Mouse (Mus musculus): ENCODE data around the gene Itm2b. TPM values are rescaled to one million over a fixed set of nuclear protein-coding genes. Genes with fewer than 3 reads are reported as not detected.

The Itm2b gene
- 441 and 471 TPM in 2 replicates for polyA plus RNA-seq (2016; fragmentation: Nextera tagmentation; extraction: Ambion mirVana)

GRCm38 (mm10) chr14:73384913-73385719 lies at the start of gene Itm2b:
Gene Itm2b (minus strand): TSS chr14:73385289.
- H3K27ac ChIP-seq, result peak within 1 kb of the TSS; percentile 88
- ATAC-seq (ENCODE audit: low FRiP score, low read depth), result peak; percentile 96
- H3K4me1 ChIP-seq, result peaks cover 16% of the 10 kb centered on the region
- H3K36me3 ChIP-seq, result no peaks in the 10 kb centered on the region
- H3K9ac ChIP-seq, result peak within 1 kb of the TSS; percentile 92
- no peaks in the 10 kb centered on the region for H3K27me3 ChIP-seq (replicated peaks)
- no peaks in the 10 kb centered on the region for H3K9me3 ChIP-seq
- 1% methylated on average over 62 of the region's 62 CpGs for WGBS
- peak within 1 kb of the TSS; percentile 82 for H3K4me3 ChIP-seq
- peak within 1 kb of the TSS; percentile 67 for H3K4me2 ChIP-seq (replicated peaks)

GRCm38 (mm10) chr14:73433487-73433886 lies 48.4 kb upstream of the Itm2b start:
- Histone ChIP-seq H3K27ac (no peak overlapping the region), H3K27me3 (replicated peaks) (no peaks in the 10 kb centered on the region), H3K36me3 (no peaks in the 10 kb centered on the region), H3K9me3 (no peaks in the 10 kb centered on the region), H3K4me3 (no peak overlapping the region), H3K9ac (no peak overlapping the region), H3K4me2 (replicated peaks) (no peak overlapping the region), H3K4me1 (no peaks in the 10 kb centered on the region)
- 87% methylated on average over 6 of the region's 6 CpGs for WGBS
- no peak for ATAC-seq (ENCODE audit: low FRiP score, low read depth)

- WGBS, result 43% methylated on average over 12 of the region's 12 CpGs
- Histone ChIP-seq H3K9me3 (no peaks in the 10 kb centered on the region), H3K4me1 (no peaks in the 10 kb centered on the region), H3K4me3 (no peak overlapping the region), H3K4me2 (replicated peaks) (no peak overlapping the region), H3K36me3 (no peaks in the 10 kb centered on the region), H3K27ac (no peak overlapping the region), H3K9ac (no peak overlapping the region), H3K27me3 (replicated peaks) (no peaks in the 10 kb centered on the region)
- no peak for ATAC-seq (ENCODE audit: low FRiP score, low read depth)
Observed at GRCm38 (mm10) chr14:73430571-73430970, 45.5 kb upstream of the Itm2b start.

GRCm38 (mm10) chr14:73425571-73426041 lies 40.5 kb upstream of the Itm2b start:
- 85% methylated on average over 2 of the region's 2 CpGs for WGBS
- no peak overlapping the region for H3K27ac ChIP-seq

GRCm38 (mm10) chr14:73424961-73425360 lies 39.9 kb upstream of the Itm2b start:
- H3K4me3 ChIP-seq, result no peak overlapping the region
- no peak overlapping the region for H3K9ac ChIP-seq
- no peaks in the 10 kb centered on the region for H3K9me3 ChIP-seq
- H3K27ac ChIP-seq, result no peak overlapping the region
- no peaks in the 10 kb centered on the region for H3K27me3 ChIP-seq (replicated peaks)
- 71% methylated on average over 6 of the region's 6 CpGs for WGBS
- ATAC-seq (ENCODE audit: low FRiP score, low read depth), result no peak
- no peak overlapping the region for H3K4me2 ChIP-seq (replicated peaks)
- H3K4me1 ChIP-seq, result no peaks in the 10 kb centered on the region
- no peaks in the 10 kb centered on the region for H3K36me3 ChIP-seq

More at GRCm38 (mm10) chr14:73425571-73426041, 40.5 kb upstream of the Itm2b start:
- H3K9ac ChIP-seq, result no peak overlapping the region
- H3K4me1 ChIP-seq, result no peaks in the 10 kb centered on the region
- H3K4me2 ChIP-seq (replicated peaks), result no peak overlapping the region
- H3K9me3 ChIP-seq, result no peaks in the 10 kb centered on the region
- no peaks in the 10 kb centered on the region for H3K27me3 ChIP-seq (replicated peaks)
- no peak for ATAC-seq (ENCODE audit: low FRiP score, low read depth)
- H3K36me3 ChIP-seq, result no peaks in the 10 kb centered on the region
- no peak overlapping the region for H3K4me3 ChIP-seq

GRCm38 (mm10) chr14:73423542-73423941 lies 38.5 kb upstream of the Itm2b start:
- H3K36me3 ChIP-seq, result no peaks in the 10 kb centered on the region
- no peak for ATAC-seq (ENCODE audit: low FRiP score, low read depth)

GRCm38 (mm10) chr14:73422621-73423020 lies 37.5 kb upstream of the Itm2b start:
- Histone ChIP-seq H3K27ac (no peak overlapping the region), H3K9ac (no peak overlapping the region), H3K9me3 (no peaks in the 10 kb centered on the region), H3K4me2 (replicated peaks) (no peak overlapping the region), H3K27me3 (replicated peaks) (no peaks in the 10 kb centered on the region), H3K4me1 (no peaks in the 10 kb centered on the region), H3K36me3 (no peaks in the 10 kb centered on the region), H3K4me3 (no peak overlapping the region)
- WGBS, result 95% methylated on average over 2 of the region's 2 CpGs
- ATAC-seq (ENCODE audit: low FRiP score, low read depth), result no peak

More at GRCm38 (mm10) chr14:73423542-73423941, 38.5 kb upstream of the Itm2b start:
- Histone ChIP-seq H3K9ac (no peak overlapping the region), H3K27me3 (replicated peaks) (no peaks in the 10 kb centered on the region), H3K9me3 (no peaks in the 10 kb centered on the region), H3K4me2 (replicated peaks) (no peak overlapping the region), H3K27ac (no peak overlapping the region), H3K4me3 (no peak overlapping the region), H3K4me1 (no peaks in the 10 kb centered on the region)

GRCm38 (mm10) chr14:73421580-73421979 lies 36.5 kb upstream of the Itm2b start:
- Histone ChIP-seq H3K4me1 (no peaks in the 10 kb centered on the region), H3K4me3 (no peak overlapping the region), H3K9ac (no peak overlapping the region), H3K36me3 (no peaks in the 10 kb centered on the region), H3K27me3 (replicated peaks) (no peaks in the 10 kb centered on the region), H3K27ac (no peak overlapping the region), H3K4me2 (replicated peaks) (no peak overlapping the region), H3K9me3 (no peaks in the 10 kb centered on the region)
- 85% methylated on average over 9 of the region's 9 CpGs for WGBS
- ATAC-seq (ENCODE audit: low FRiP score, low read depth), result no peak

GRCm38 (mm10) chr14:73420138-73420745 lies 35.2 kb upstream of the Itm2b start:
- Histone ChIP-seq H3K4me1 (0 out of 2 replicates have a peak, but pooled peaks cover 4% of the 10 kb centered on the region), H3K27me3 (replicated peaks) (no peaks in the 10 kb centered on the region), H3K9me3 (no peaks in the 10 kb centered on the region), H3K9ac (no peak overlapping the region), H3K4me3 (no peak overlapping the region), H3K4me2 (replicated peaks) (no peak overlapping the region), H3K36me3 (no peaks in the 10 kb centered on the region), H3K27ac (no peak overlapping the region)
- 38% methylated on average over 5 of the region's 5 CpGs for WGBS
- ATAC-seq (ENCODE audit: low FRiP score, low read depth), result no peak

- Histone ChIP-seq H3K27me3 (replicated peaks) (no peaks in the 10 kb centered on the region), H3K27ac (no peak overlapping the region), H3K36me3 (no peaks in the 10 kb centered on the region), H3K9ac (no peak overlapping the region), H3K4me2 (replicated peaks) (no peak overlapping the region), H3K4me1 (0 out of 2 replicates have a peak, but pooled peaks cover 4% of the 10 kb centered on the region), H3K4me3 (no peak overlapping the region), H3K9me3 (no peaks in the 10 kb centered on the region)
- 88% methylated on average over 5 of the region's 5 CpGs for WGBS
- no peak for ATAC-seq (ENCODE audit: low FRiP score, low read depth)
Observed at GRCm38 (mm10) chr14:73416511-73416910, 31.4 kb upstream of the Itm2b start.

GRCm38 (mm10) chr14:73415376-73416035 lies 30.4 kb upstream of the Itm2b start:
- Histone ChIP-seq H3K27ac (no peak overlapping the region), H3K27me3 (replicated peaks) (no peaks in the 10 kb centered on the region), H3K9me3 (no peaks in the 10 kb centered on the region), H3K4me3 (no peak overlapping the region), H3K4me2 (replicated peaks) (peak overlapping the region; percentile 19; the same call in 1 of the 2 replicates), H3K9ac (no peak overlapping the region), H3K4me1 (0 out of 2 replicates have a peak, but pooled peaks cover 4% of the 10 kb centered on the region), H3K36me3 (no peaks in the 10 kb centered on the region)
- no peak for ATAC-seq (ENCODE audit: low FRiP score, low read depth)
- whole genome bisulfite sequencing, result 28% methylated on average over 13 of the region's 13 CpGs

GRCm38 (mm10) chr14:73411729-73412128 lies 26.6 kb upstream of the Itm2b start:
- Histone ChIP-seq H3K9me3 (no peaks in the 10 kb centered on the region), H3K4me1 (0 out of 2 replicates have a peak, but pooled peaks cover 4% of the 10 kb centered on the region), H3K36me3 (no peaks in the 10 kb centered on the region), H3K4me3 (no peak overlapping the region), H3K9ac (no peak overlapping the region), H3K4me2 (replicated peaks) (no peak overlapping the region), H3K27me3 (replicated peaks) (no peaks in the 10 kb centered on the region), H3K27ac (no peak overlapping the region)
- no peak for ATAC-seq (ENCODE audit: low FRiP score, low read depth)
- WGBS, result 81% methylated on average over 1 of the region's 1 CpGs

All from neural tube, embryonic 12.5 days (tissue).